Mouse (Mus musculus) heart, embryonic 10.5 days (tissue): ENCODE measurements around the gene Rtf2. TPM values are rescaled to one million over a fixed set of nuclear protein-coding genes. Genes with fewer than 3 reads are reported as not detected.

Source experiments
- DNase-seq: peaks from one replicate; pipeline ENCODE4 v3.0.0-alpha.2; 2017; ENCODE audit warnings: low spot score
- H3K27ac ChIP-seq: fragments of 300-500 bp; sonication (generic); 2 replicates; pipeline ENCODE4 v1.5.1; 2016; ENCODE audit warnings: mild to moderate bottlenecking
- H3K27me3 ChIP-seq: fragments of 300-500 bp; sonication (generic); 2 replicates; pipeline ENCODE4 v1.6.1; 2016; ENCODE audit warnings: mild to moderate bottlenecking; ENCODE audit not compliant: poor library complexity, insufficient read depth, severe bottlenecking
- H3K36me3 ChIP-seq: fragments of 300-500 bp; sonication (generic); 2 replicates; pipeline ENCODE4 v1.6.1; 2016; ENCODE audit warnings: mild to moderate bottlenecking, moderate library complexity
- H3K4me1 ChIP-seq: fragments of 300-500 bp; sonication (generic); 2 replicates; pipeline ENCODE4 v1.6.1; 2016; ENCODE audit warnings: mild to moderate bottlenecking
- H3K4me3 ChIP-seq: fragments of 300-500 bp; sonication (generic); 2 replicates; pipeline ENCODE4 v1.5.1; 2016; ENCODE audit warnings: mild to moderate bottlenecking, moderate library complexity
- H3K9me3 ChIP-seq: fragments of 300-500 bp; sonication (generic); 2 replicates; pipeline ENCODE4 v1.6.1; 2016; ENCODE audit warnings: mild to moderate bottlenecking, moderate library complexity
- WGBS: fragments of 180-500 bp; shearing (Covaris S2); methylation state at CpG from one replicate; pipeline ENCODE4 v1.1.7; 2016; 5-methylcytosine and 5-hydroxymethylcytosine counted together
- polyA plus RNA-seq: library from polyadenylated mRNA; unstranded; fragments of >200 nt; fragmentation: Nextera tagmentation; extraction: Ambion mirVana; gene quantifications from 2 replicates; pipeline ENCODE4 v1.2.1, GENCODE M21; 2016

The Rtf2 gene
- polyA plus RNA-seq, 1 experiment from 2014 or later: 66.0 TPM

DNA sequence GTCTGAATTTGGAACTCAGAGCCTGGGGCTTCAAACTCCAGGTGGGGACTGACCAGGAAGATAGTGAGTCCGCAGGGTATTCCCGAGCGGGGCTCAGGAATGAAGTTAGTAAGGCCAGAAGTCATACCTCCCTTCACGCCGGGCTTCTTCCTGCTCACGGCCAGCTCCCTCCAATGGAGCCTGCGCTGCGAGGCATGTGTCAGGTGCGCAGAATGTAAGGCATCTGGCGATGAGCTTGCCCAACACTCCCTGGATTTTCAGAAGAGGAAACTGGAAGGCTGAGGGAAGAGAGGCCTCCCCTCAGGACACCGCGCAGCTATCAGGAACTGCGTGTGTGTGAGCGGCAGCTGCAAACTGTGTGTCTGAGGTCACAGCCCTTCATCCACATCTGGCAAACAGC lies 61.8 kb downstream of the Rtf2 start:
- DNase-seq: no peak
- H3K27me3 ChIP-seq: no peaks in the 10 kb centered on the region

DNA sequence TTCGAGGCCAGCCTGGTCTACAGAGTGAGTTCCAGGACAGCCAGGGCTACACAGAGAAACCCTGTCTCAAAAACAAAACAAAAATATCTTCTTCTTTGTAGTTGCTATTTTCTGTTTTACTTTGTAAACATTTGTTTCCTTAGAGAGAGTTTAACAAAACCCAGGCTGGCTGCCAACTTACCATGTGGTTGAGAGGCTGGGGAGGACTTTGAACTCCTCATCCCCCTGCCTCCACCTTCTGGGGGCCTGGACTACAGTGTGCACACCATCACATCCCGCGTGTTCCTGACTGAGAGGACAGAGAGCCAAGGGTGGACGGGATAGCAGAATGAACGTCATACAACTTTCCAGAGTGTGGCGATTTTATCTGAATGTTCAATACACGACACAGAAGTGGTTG lies 65.8 kb downstream of the Rtf2 start:
- Histone ChIP-seq H3K36me3 (no peaks in the 10 kb centered on the region), H3K27ac (no peak overlapping the region), H3K4me3 (no peak overlapping the region), H3K27me3 (no peaks in the 10 kb centered on the region), H3K9me3 (no peaks in the 10 kb centered on the region), H3K4me1 (peaks cover 3% of the 10 kb centered on the region)
- no peak for DNase-seq
- 83% methylated on average over 7 of the region's 7 CpGs for WGBS

More for the DNA sequence above, 61.8 kb downstream of the Rtf2 start:
- Histone ChIP-seq H3K36me3 (no peaks in the 10 kb centered on the region), H3K27ac (0 out of 2 replicates have a peak overlapping the region, but pooled peaks have one; percentile 8), H3K4me1 (peaks cover 9% of the 10 kb centered on the region), H3K4me3 (no peak overlapping the region), H3K9me3 (no peaks in the 10 kb centered on the region)
- 46% methylated on average over 14 of the region's 14 CpGs for WGBS

DNA sequence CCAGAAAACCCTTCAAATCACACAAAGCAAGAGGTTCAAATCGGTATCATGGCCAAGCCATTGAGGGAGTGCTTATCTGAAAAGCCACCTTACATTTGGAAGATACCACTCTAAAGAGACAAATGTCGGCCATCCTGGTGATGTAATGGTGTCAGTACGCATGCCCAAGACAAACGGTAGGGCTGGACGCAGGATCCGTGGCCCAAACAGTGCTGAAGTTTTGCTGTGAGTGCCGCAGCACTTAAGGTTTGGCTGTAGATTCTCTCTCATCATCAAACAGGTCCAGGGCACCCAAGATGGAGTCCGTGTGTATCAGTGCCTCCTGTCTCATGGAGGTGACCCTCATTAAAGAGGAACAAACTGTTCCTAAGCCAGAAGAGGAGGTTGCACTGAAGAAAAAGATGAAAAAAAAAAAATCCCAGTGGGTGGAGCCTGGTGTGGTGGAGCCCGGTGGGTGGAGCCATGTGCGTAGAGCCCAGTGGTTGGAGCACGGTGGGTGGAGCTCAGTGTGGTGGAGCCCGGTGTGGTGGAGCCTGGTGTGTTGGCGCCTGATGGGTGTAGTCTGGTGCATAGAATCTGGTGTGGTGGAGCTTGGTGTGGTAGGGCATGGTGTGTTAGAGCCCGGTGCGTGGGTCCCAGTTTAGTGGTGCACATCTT lies 69.8 kb downstream of the Rtf2 start:
- WGBS: 76% methylated on average over 15 of the region's 15 CpGs
- H3K27me3 ChIP-seq: 0 out of 2 replicates have a peak, but pooled peaks cover 14% of the 10 kb centered on the region
- no peak for DNase-seq
- H3K9me3 ChIP-seq: no peaks in the 10 kb centered on the region
- no peaks in the 10 kb centered on the region for H3K36me3 ChIP-seq
- no peak overlapping the region for H3K4me3 ChIP-seq
- no peaks in the 10 kb centered on the region for H3K4me1 ChIP-seq
- no peak overlapping the region for H3K27ac ChIP-seq

DNA sequence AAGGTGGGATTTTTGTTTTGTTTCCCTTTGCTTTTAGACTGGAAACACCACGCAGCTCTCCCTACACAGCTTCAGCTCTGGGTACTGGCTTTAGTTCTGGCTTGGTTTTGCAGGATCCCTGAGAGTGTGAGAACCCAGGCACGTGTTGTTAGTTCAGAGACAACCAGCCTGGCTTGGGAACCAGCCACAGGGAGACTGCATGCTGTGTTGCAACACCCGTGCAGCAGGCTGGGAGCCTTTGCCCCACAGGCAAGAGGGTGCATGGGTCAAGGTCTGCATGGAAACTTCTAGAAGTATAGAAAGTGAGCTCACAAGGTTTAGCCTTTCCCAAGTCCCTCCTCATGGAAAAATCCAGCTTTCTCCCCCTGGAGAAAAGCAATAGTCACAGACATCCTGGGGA lies 70.5 kb downstream of the Rtf2 start:
- no peaks in the 10 kb centered on the region for H3K36me3 ChIP-seq
- no peak for DNase-seq
- WGBS: 49% methylated on average over 3 of the region's 3 CpGs
- no peak overlapping the region for H3K4me3 ChIP-seq
- no peak overlapping the region for H3K27ac ChIP-seq
- no peaks in the 10 kb centered on the region for H3K9me3 ChIP-seq
- no peaks in the 10 kb centered on the region for H3K4me1 ChIP-seq
- 0 out of 2 replicates have a peak, but pooled peaks cover 14% of the 10 kb centered on the region for H3K27me3 ChIP-seq

DNA sequence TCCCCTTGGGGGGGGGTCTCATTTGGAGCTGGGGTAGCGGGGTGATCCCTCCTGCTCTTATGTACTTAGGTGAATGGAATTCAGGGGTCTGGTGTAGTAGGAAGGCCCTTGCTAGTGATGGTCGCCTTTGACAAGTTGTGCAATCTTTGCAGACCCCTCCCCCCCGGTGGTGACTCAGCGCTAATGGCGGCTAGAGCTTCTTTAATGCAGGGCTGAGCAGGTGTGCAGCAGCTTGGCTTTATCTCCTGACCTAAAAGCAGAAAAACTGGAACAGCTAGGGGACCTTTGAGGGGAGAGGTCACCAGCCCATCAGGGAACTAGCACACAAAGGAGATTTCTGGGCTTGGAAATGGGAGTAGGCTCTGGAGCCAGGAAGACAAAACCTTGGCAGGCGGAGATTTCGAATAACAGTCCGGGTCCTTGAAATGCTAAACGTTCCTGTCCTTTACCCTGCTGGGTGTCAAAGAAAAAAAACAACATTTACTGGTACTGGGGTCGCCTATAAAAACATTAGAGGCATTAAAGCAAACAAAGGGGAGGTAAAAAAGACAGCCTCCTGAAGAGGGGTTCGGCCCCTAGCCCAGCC lies 76.1 kb downstream of the Rtf2 start:
- DNase-seq: no peak
- no peaks in the 10 kb centered on the region for H3K36me3 ChIP-seq
- 28% methylated on average over 11 of the region's 11 CpGs for WGBS

More for the DNA sequence above, 76.1 kb downstream of the Rtf2 start:
- H3K27ac ChIP-seq: no peak overlapping the region
- no peak overlapping the region for H3K4me3 ChIP-seq
- no peaks in the 10 kb centered on the region for H3K9me3 ChIP-seq
- H3K27me3 ChIP-seq: peaks cover 14% of the 10 kb centered on the region; the same call in 1 of the 2 replicates
- peaks cover 24% of the 10 kb centered on the region for H3K4me1 ChIP-seq

Other genes with a start within 250 kb of the Rtf2 start
- gene Mc3r, start 192.1 kb upstream of the Rtf2 start, polyA plus RNA-seq: not detected in 2 replicates
- 23.3 and 24.9 TPM in 2 replicates for gene Fam210b, start 95.0 kb upstream of the Rtf2 start, polyA plus RNA-seq
- 138 and 163 TPM in 2 replicates for gene Aurka, start 70.0 kb upstream of the Rtf2 start, polyA plus RNA-seq
- 44.1 and 48.3 TPM in 2 replicates for gene Cstf1, start 69.9 kb upstream of the Rtf2 start, polyA plus RNA-seq
- 0.20 and 0.30 TPM in 2 replicates for gene Cass4, start 46.8 kb upstream of the Rtf2 start, polyA plus RNA-seq
- gene Gcnt7, start 18.0 kb downstream of the Rtf2 start, polyA plus RNA-seq: 1.4 and 1.8 TPM in 2 replicates
- not detected in 2 replicates for gene Fam209, start 32.0 kb downstream of the Rtf2 start, polyA plus RNA-seq
- gene Tfap2c, start 109.0 kb downstream of the Rtf2 start, polyA plus RNA-seq: 0.49 and 2.3 TPM in 2 replicates